Mouse (Mus musculus) C2C12 (cell line): ENCODE measurements around the gene Mxd1.

Experiments
- CEBPB ChIP-seq: IDR thresholded peaks from one replicate; pipeline ENCODE4 v1.6.1; 2011; ENCODE audit warnings: low read depth, mild to moderate bottlenecking, control low read depth, moderate library complexity
- CTCF ChIP-seq: IDR thresholded peaks from one replicate; pipeline ENCODE4 v1.5.1; 2011; ENCODE audit not compliant: control insufficient read depth, insufficient read depth, insufficient read length
- FOSL1 ChIP-seq: IDR thresholded peaks from one replicate; pipeline ENCODE4 v1.8.0; 2011; ENCODE audit warnings: mild to moderate bottlenecking, low read length; ENCODE audit not compliant: poor library complexity, insufficient read depth, severe bottlenecking
- MAX ChIP-seq: IDR thresholded peaks from one replicate; pipeline ENCODE4 v1.6.1; 2011; ENCODE audit warnings: mild to moderate bottlenecking, control low read depth
- MYOG ChIP-seq: IDR thresholded peaks from one replicate; pipeline ENCODE4 v1.6.1; 2011; ENCODE audit not compliant: control insufficient read depth, insufficient read length; ENCODE audit errors: extremely low read depth
- USF1 ChIP-seq: IDR thresholded peaks from one replicate; pipeline ENCODE4 v1.6.1; 2011; ENCODE audit warnings: low read depth, mild to moderate bottlenecking, control low read depth, moderate library complexity

GRCm38 (mm10) chr6:86667061-86667460, 1.9 kb downstream of the Mxd1 start:
- TF ChIP-seq CTCF (no peak), MAX (no peak), FOSL1 (no peak), USF1 (no peak), CEBPB (no peak), MYOG (no peak)
